Mouse (Mus musculus): ENCODE data around the gene Elovl6.

The Elovl6 gene

GRCm38 (mm10) chr3:129532865-129533742 is 949 bp downstream of the Elovl6 start:
- no peak for TF ChIP-seq GATA4 (IDR thresholded peaks at IDR 0.05; ENCODE audit: insufficient replicate concordance, low read length)

GRCm38 (mm10) chr3:129533743-129534530 is 1.8 kb downstream of the Elovl6 start:
- TF ChIP-seq GATA4 (IDR thresholded peaks at IDR 0.05; ENCODE audit: insufficient replicate concordance, low read length): no peak

- no peak for TF ChIP-seq GATA4 (IDR thresholded peaks at IDR 0.05; ENCODE audit: insufficient replicate concordance, low read length)
These were observed 3.3 kb downstream of the Elovl6 start for GRCm38 (mm10) chr3:129535444-129535843.

GRCm38 (mm10) chr3:129536109-129536508 is 4.0 kb downstream of the Elovl6 start:
- no peak for TF ChIP-seq GATA4 (IDR thresholded peaks at IDR 0.05; ENCODE audit: insufficient replicate concordance, low read length)

- TF ChIP-seq GATA4 (IDR thresholded peaks at IDR 0.05; ENCODE audit: insufficient replicate concordance, low read length): no peak
These were observed 5.8 kb downstream of the Elovl6 start for GRCm38 (mm10) chr3:129537954-129538353.

GRCm38 (mm10) chr3:129540882-129541281 is 8.7 kb downstream of the Elovl6 start:
- TF ChIP-seq GATA4 (IDR thresholded peaks at IDR 0.05; ENCODE audit: insufficient replicate concordance, low read length): no peak

- TF ChIP-seq GATA4 (IDR thresholded peaks at IDR 0.05; ENCODE audit: insufficient replicate concordance, low read length): no peak
These were observed 9.3 kb downstream of the Elovl6 start for GRCm38 (mm10) chr3:129541456-129541855.

- TF ChIP-seq GATA4 (IDR thresholded peaks at IDR 0.05; ENCODE audit: insufficient replicate concordance, low read length): no peak
These were observed 11.2 kb downstream of the Elovl6 start for GRCm38 (mm10) chr3:129543376-129543775.

- TF ChIP-seq GATA4 (IDR thresholded peaks at IDR 0.05; ENCODE audit: insufficient replicate concordance, low read length): no peak
These were observed 12.1 kb downstream of the Elovl6 start for GRCm38 (mm10) chr3:129544217-129544616.

- no peak for TF ChIP-seq GATA4 (IDR thresholded peaks at IDR 0.05; ENCODE audit: insufficient replicate concordance, low read length)
These were observed 13.1 kb downstream of the Elovl6 start for GRCm38 (mm10) chr3:129545228-129545627.

- no peak for TF ChIP-seq GATA4 (IDR thresholded peaks at IDR 0.05; ENCODE audit: insufficient replicate concordance, low read length)
These were observed 13.6 kb downstream of the Elovl6 start for GRCm38 (mm10) chr3:129545801-129546200.

- no peak for TF ChIP-seq GATA4 (IDR thresholded peaks at IDR 0.05; ENCODE audit: insufficient replicate concordance, low read length)
These were observed 15.8 kb downstream of the Elovl6 start for GRCm38 (mm10) chr3:129547837-129548435.

- TF ChIP-seq GATA4 (IDR thresholded peaks at IDR 0.05; ENCODE audit: insufficient replicate concordance, low read length): no peak
These were observed 16.6 kb downstream of the Elovl6 start for GRCm38 (mm10) chr3:129548760-129549159.

GRCm38 (mm10) chr3:129549546-129549945 is 17.4 kb downstream of the Elovl6 start:
- no peak for TF ChIP-seq GATA4 (IDR thresholded peaks at IDR 0.05; ENCODE audit: insufficient replicate concordance, low read length)

GRCm38 (mm10) chr3:129551581-129552290 is 19.6 kb downstream of the Elovl6 start:
- no peak for TF ChIP-seq GATA4 (IDR thresholded peaks at IDR 0.05; ENCODE audit: insufficient replicate concordance, low read length)
